Mouse (Mus musculus) olfactory bulb, adult 2 months (tissue): ENCODE data around the gene Ganab. TPM values are rescaled to one million over a fixed set of nuclear protein-coding genes. Genes with fewer than 3 reads are reported as not detected.

Experiments
- H3K27ac ChIP-seq: fragments of 200-500 bp; 2 replicates; pipeline ENCODE4 v1.5.1; 2012; ENCODE audit warnings: low read depth, low read length; ENCODE audit not compliant: insufficient read depth
- H3K4me1 ChIP-seq: fragments of 200-500 bp; 2 replicates; pipeline ENCODE4 v1.6.1; 2012; ENCODE audit warnings: low read length; ENCODE audit not compliant: control insufficient read depth, insufficient read depth
- H3K4me3 ChIP-seq: fragments of 200-500 bp; 2 replicates; pipeline ENCODE4 v1.5.1; 2012; ENCODE audit warnings: mild to moderate bottlenecking, low read depth, low read length, moderate library complexity; ENCODE audit not compliant: insufficient read depth
- CTCF ChIP-seq: fragments of 200-500 bp; IDR thresholded peaks from 2 replicates; pipeline ENCODE4 v1.5.1; 2012; ENCODE audit warnings: low read depth, mild to moderate bottlenecking, low read length, moderate library complexity; ENCODE audit not compliant: insufficient read depth
- POLR2A ChIP-seq: fragments of 200-500 bp; IDR thresholded peaks from 2 replicates; pipeline ENCODE4 v1.6.1; 2012; ENCODE audit warnings: mild to moderate bottlenecking, low read depth, low read length, moderate library complexity; ENCODE audit not compliant: insufficient read depth
- WGBS: fragments of 180-500 bp; shearing (Covaris S2); methylation state at CpG from one replicate; pipeline ENCODE4 v1.1.7; 2018; 5-methylcytosine and 5-hydroxymethylcytosine counted together
- polyA plus RNA-seq: library from polyadenylated mRNA; stranded (reverse); fragments of >200 nt; gene quantifications from 2 replicates; pipeline ENCODE4 v1.2.4, GENCODE M21; 2012; ENCODE audit warnings: low replicate concordance; ENCODE audit not compliant: missing spikeins, insufficient read depth, insufficient read length

The Ganab gene
- polyA plus RNA-seq, 1 experiment, result not detected

- Histone ChIP-seq H3K27ac (no peak overlapping the region), H3K4me3 (no peak overlapping the region), H3K4me1 (peaks cover 7% of the 10 kb centered on the region)
- 34% methylated on average over 3 of the region's 3 CpGs for WGBS
- TF ChIP-seq POLR2A (no peak), CTCF (no peak)
These were observed 1.2 kb downstream of the Ganab start for GRCm38 (mm10) chr19:8899079-8899478.

DNA sequence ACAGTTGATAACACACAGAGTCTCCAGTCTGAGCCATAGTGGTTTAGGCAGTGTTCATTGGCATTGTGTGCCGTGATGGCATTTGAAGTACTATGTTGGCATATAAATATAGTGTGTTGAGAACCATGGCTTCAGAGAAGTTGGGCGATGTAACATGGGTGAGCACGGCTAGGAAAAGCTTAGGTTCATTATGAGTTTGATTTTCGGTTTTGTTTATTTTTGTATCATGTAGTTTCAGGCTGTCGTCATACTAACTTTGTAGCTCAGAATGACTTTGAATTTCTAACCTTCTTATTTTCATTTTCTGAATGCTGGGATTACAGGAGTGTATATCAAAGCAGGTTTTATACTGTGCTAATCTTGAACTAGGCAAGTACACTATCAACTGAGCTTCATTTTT is 5.5 kb downstream of the Ganab start:
- Histone ChIP-seq H3K4me3 (no peak overlapping the region), H3K27ac (no peak overlapping the region), H3K4me1 (no peaks in the 10 kb centered on the region)
- TF ChIP-seq CTCF, result no peak
- no peak for TF ChIP-seq POLR2A
- WGBS, result 93% methylated on average over 5 of the region's 5 CpGs

- no peak overlapping the region for H3K27ac ChIP-seq
- no peak for TF ChIP-seq POLR2A
- no peak for TF ChIP-seq CTCF
- no peak overlapping the region for H3K4me3 ChIP-seq
- H3K4me1 ChIP-seq, result no peaks in the 10 kb centered on the region
- WGBS, result 89% methylated on average over 6 of the region's 6 CpGs
These were observed 10.7 kb downstream of the Ganab start for GRCm38 (mm10) chr19:8908531-8908930.

DNA sequence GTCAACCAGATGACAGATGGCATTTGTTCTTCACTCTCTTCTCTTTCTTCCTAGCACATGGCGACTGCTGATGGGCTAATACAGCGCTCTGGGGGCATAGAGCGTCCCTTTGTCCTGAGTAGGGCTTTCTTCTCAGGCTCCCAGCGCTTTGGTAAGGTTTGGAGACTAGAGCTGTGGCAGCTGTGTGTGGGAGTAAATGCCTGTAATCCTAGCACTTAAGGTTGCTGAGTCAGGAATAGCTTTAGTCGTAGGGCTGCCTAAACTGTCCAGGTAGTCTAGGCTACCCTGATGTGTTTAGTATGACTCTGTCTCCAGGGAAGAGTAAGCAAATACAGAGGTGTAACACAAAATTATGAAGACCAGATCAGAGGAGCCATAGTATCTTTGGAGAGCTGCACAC is 13.9 kb downstream of the Ganab start:
- Histone ChIP-seq H3K4me1 (no peaks in the 10 kb centered on the region), H3K4me3 (no peak overlapping the region), H3K27ac (no peak overlapping the region)
- TF ChIP-seq CTCF (no peak), POLR2A (no peak)
- 57% methylated on average over 5 of the region's 5 CpGs for WGBS

- TF ChIP-seq CTCF, result no peak
- 96% methylated on average over 3 of the region's 3 CpGs for WGBS
- Histone ChIP-seq H3K27ac (no peak overlapping the region), H3K4me1 (no peaks in the 10 kb centered on the region), H3K4me3 (no peak overlapping the region)
These were observed 16.3 kb downstream of the Ganab start for GRCm38 (mm10) chr19:8914212-8914611.

GRCm38 (mm10) chr19:8919000-8919399 is 21.1 kb downstream of the Ganab start:
- no peak overlapping the region for H3K4me3 ChIP-seq
- WGBS, result 94% methylated on average over 3 of the region's 3 CpGs
- H3K4me1 ChIP-seq, result peaks cover 2% of the 10 kb centered on the region
- H3K27ac ChIP-seq, result no peak overlapping the region
- no peak for TF ChIP-seq POLR2A
- no peak for TF ChIP-seq CTCF

- Histone ChIP-seq H3K4me1 (peaks cover 2% of the 10 kb centered on the region), H3K27ac (peak overlapping the region; percentile 85), H3K4me3 (no peak overlapping the region)
- 59% methylated on average over 6 of the region's 6 CpGs for WGBS
- no peak for TF ChIP-seq POLR2A
These were observed 21.8 kb downstream of the Ganab start for GRCm38 (mm10) chr19:8919684-8920072.

- H3K27ac ChIP-seq, result peak within 1 kb of the TSS; percentile 85
- peaks cover 2% of the 10 kb centered on the region for H3K4me1 ChIP-seq
- H3K4me3 ChIP-seq, result peak within 1 kb of the TSS; percentile 99
- WGBS, result 1% methylated on average over 50 of the region's 50 CpGs
- peak; percentile 70 for TF ChIP-seq POLR2A
- no peak for TF ChIP-seq CTCF
These were observed 22.3 kb downstream of the Ganab start, which contains the start of gene B3gat3 for GRCm38 (mm10) chr19:8920073-8920736. B3gat3 (plus strand) TSS chr19:8920374.

- WGBS, result under 1% methylated on average over 6 of the region's 6 CpGs
These were observed 23.0 kb downstream of the Ganab start for GRCm38 (mm10) chr19:8920836-8921291.

GRCm38 (mm10) chr19:8921741-8922140 is 23.9 kb downstream of the Ganab start:
- no peak overlapping the region for H3K27ac ChIP-seq
- 77% methylated on average over 9 of the region's 9 CpGs for WGBS
- TF ChIP-seq POLR2A (no peak), CTCF (no peak)
- H3K4me3 ChIP-seq, result no peak overlapping the region
- H3K4me1 ChIP-seq, result peaks cover 2% of the 10 kb centered on the region

More at GRCm38 (mm10) chr19:8920836-8921291, 23.0 kb downstream of the Ganab start:
- TF ChIP-seq POLR2A (no peak), CTCF (no peak)
- Histone ChIP-seq H3K27ac (0 out of 2 replicates have a peak overlapping the region, but pooled peaks have one; percentile 34), H3K4me1 (peaks cover 2% of the 10 kb centered on the region), H3K4me3 (peak overlapping the region; percentile 99)

GRCm38 (mm10) chr19:8926766-8927165 is 28.9 kb downstream of the Ganab start:
- TF ChIP-seq CTCF, result no peak
- no peak for TF ChIP-seq POLR2A
- H3K4me3 ChIP-seq, result no peak overlapping the region
- H3K4me1 ChIP-seq, result peaks cover 6% of the 10 kb centered on the region
- 77% methylated on average over 2 of the region's 2 CpGs for WGBS
- no peak overlapping the region for H3K27ac ChIP-seq
